Mouse (Mus musculus) bone marrow macrophage, adult 2 months (primary cell): ENCODE measurements around the gene Rfx4.

ENCODE experiments used
- CTCF ChIP-seq: IDR thresholded peaks from 2 replicates; pipeline ENCODE4 v1.5.1; 2012; ENCODE audit warnings: low read depth, mild to moderate bottlenecking, low read length, moderate library complexity
- POLR2A ChIP-seq: IDR thresholded peaks from 2 replicates; pipeline ENCODE4 v1.6.1; 2012; ENCODE audit warnings: mild to moderate bottlenecking, low read depth, low read length, borderline replicate concordance

DNA sequence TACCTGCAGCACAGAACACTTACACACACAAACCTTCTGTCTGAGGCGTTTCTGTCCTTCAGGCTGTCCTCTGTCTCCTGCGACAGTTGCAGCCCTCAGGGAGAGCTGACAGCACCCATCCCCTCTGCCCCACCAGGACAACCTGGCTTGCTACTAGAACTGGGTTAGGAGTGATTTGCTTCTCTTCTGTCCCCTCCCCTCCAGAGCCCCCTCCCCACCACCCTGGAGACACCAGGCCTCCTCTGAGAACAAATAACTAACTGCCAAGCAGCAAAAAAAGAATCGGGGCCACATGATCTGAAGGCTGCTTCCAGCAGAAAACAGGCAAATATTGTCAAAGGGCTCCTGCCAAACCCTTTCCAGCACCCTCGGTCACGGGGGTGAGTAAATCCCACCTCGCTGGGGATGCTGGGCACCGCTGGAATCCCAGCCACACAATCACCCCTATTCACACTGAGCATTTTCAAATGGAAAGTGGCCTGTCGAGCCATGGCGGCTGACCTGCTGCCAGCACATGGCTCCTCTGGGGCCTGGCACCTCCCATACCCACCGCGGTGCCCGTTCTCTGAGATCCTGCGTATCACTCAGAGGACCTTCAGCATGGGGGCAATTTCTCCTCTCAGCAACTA lies 47.5 kb downstream of the Rfx4 start:
- TF ChIP-seq CTCF = no peak
- TF ChIP-seq POLR2A = no peak
